ENCODE assay signal across 8 mouse cellular contexts in the genomic region with DNA sequence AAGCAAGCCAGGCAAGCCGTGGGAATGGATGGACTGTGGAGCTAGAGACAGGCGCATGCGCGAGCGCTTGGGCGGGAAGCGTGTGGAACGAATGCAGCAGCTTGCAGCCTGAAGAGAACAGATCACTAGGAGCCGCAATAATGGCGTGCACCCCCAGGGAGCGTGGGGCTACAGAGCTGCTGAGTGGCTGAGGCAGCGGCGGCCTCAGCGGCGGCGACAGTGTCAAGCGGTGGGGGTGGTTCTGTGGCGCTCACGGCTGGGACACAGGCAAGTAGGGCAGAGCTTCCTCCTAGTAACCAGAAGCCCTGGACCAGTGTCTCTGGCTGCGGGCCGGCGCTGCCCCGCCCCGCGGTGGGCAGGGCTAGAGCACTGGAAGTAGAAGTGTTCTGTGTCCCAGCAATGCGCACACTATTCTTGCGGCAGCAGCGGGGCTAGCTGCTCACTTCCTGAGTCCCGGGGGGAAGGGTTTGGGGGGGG. TPM values are rescaled to one million over a fixed set of nuclear protein-coding genes. Genes with fewer than 3 reads are reported as not detected.
A peak's percentile ranks its signal among the peaks of the same experiment; 100 is the strongest.
DNase-seq lines count a peak whose midpoint lies in the region; ATAC-seq and TF ChIP-seq lines count a peak whose summit lies in the region.

No protein-coding gene starts in this region.

- H3K27ac ChIP-seq in hindbrain, postnatal 0 days = peak overlapping the region; percentile 94
- peak overlapping the region; percentile 79; the same call in 1 of the 2 replicates for H3K27ac ChIP-seq in left cerebral cortex, adult 2 months

- H3K27me3 ChIP-seq in hindbrain, postnatal 0 days (ENCODE audit: insufficient read depth, low read length) = no peaks in the 10 kb centered on the region

- H3K4me3 ChIP-seq in hindbrain, postnatal 0 days (ENCODE audit: low read length) = peak overlapping the region; percentile 54
- H3K4me3 ChIP-seq in left cerebral cortex, adult 2 months = peak overlapping the region; percentile 59

- H3K4me2 ChIP-seq in hindbrain, postnatal 0 days (ENCODE audit: low read depth, low read length) = peak overlapping the region; percentile 74

- WGBS in hindbrain, postnatal 0 days = under 1% methylated on average over 29 of the region's 29 CpGs

- peak overlapping the region; percentile 50 for H3K9ac ChIP-seq in hindbrain, postnatal 0 days (replicated peaks; ENCODE audit: low read length)

- peak; percentile 98 for ATAC-seq in hindbrain, postnatal 0 days
- ATAC-seq in megakaryocyte, adult 5-6 weeks (ENCODE audit: poor library complexity, severe bottlenecking) = peak; percentile 99

- intact Hi-C loops in left cerebral cortex, adult 2 months (cut with DNase I) = loop anchor here (5.0 kb wide), 1 partner anchor 42 kb away; the partner anchor contains the start of genes Dcpp1 and Dcpp2

- TF ChIP-seq CTCF in hindbrain, postnatal 0 days (IDR thresholded peaks at IDR 0.05; ENCODE audit: low read depth) = peak; percentile 53
- TF ChIP-seq CTCF in left cerebral cortex, adult 2 months (IDR thresholded peaks at IDR 0.05) = peak; percentile 21

- no peaks in the 10 kb centered on the region for H3K36me3 ChIP-seq in hindbrain, postnatal 0 days (ENCODE audit: insufficient read depth, low read length)

- no peaks in the 10 kb centered on the region for H3K9me3 ChIP-seq in hindbrain, postnatal 0 days (ENCODE audit: low read length)

- peak; percentile 84 for DNase-seq in T-cell, adult 2 months (ENCODE audit: low spot score)
- DNase-seq in cerebellum, postnatal 36 days = peak; percentile 91 to 92
- DNase-seq in gastrocnemius, adult 18-20 months (ENCODE audit: low spot score) = peak; percentile 90
- DNase-seq in hindbrain, postnatal 0 days (ENCODE audit: low spot score) = peak; percentile 94
- peak; percentile 84 to 85 for DNase-seq in left cerebral cortex, adult 2 months (ENCODE audit: extremely low spot score in 1 of 2, low spot score in 2 of 2)
- peak; percentile 88 to 91 for DNase-seq in right cerebral cortex, adult 2 months (ENCODE audit: low spot score in 2 of 2)
- peak; percentile 91 for DNase-seq in urinary bladder, postnatal 14 days (ENCODE audit: low spot score)

- no peaks in the 10 kb centered on the region for H3K4me1 ChIP-seq in hindbrain, postnatal 0 days (ENCODE audit: insufficient read depth, low read length)

RNA-seq across cellular contexts. Expression of gene Dcpp3, which starts 7.3 kb away (rescaled TPM):
- total RNA-seq in gastrocnemius, adult 18-20 months (2021) = not detected
- not detected in 2 replicates for total RNA-seq in hindbrain, postnatal 0 days (2014; rRNA removed)
- polyA plus RNA-seq in hindbrain, postnatal 0 days (2015; fragmentation: Nextera tagmentation; extraction: Ambion mirVana) = not detected in 2 replicates
- total RNA-seq in left cerebral cortex, adult 2 months (2021) = not detected
- not detected in 2 replicates for total RNA-seq in megakaryocyte, adult 5-6 weeks (2015)
- total RNA-seq in megakaryocyte, adult 5-6 weeks (2017) = not detected in 2 replicates

RNA-seq across cellular contexts. Expression of gene Sbp, which starts 16.9 kb away (rescaled TPM):
- total RNA-seq in gastrocnemius, adult 18-20 months (2021) = not detected
- total RNA-seq in hindbrain, postnatal 0 days (2014; rRNA removed) = not detected in 2 replicates
- not detected in 2 replicates for polyA plus RNA-seq in hindbrain, postnatal 0 days (2015; fragmentation: Nextera tagmentation; extraction: Ambion mirVana)
- not detected for total RNA-seq in left cerebral cortex, adult 2 months (2021)
- total RNA-seq in megakaryocyte, adult 5-6 weeks (2015) = not detected in 2 replicates
- not detected in 2 replicates for total RNA-seq in megakaryocyte, adult 5-6 weeks (2017)

RNA-seq across cellular contexts. Expression of gene Sbpl, which starts 30.5 kb away (rescaled TPM):
- not detected for total RNA-seq in gastrocnemius, adult 18-20 months (2021)
- total RNA-seq in hindbrain, postnatal 0 days (2014; rRNA removed) = 1.4 TPM in 1 of 2 replicates, not detected in the other
- not detected in 2 replicates for polyA plus RNA-seq in hindbrain, postnatal 0 days (2015; fragmentation: Nextera tagmentation; extraction: Ambion mirVana)
- total RNA-seq in left cerebral cortex, adult 2 months (2021) = not detected
- not detected in 2 replicates for total RNA-seq in megakaryocyte, adult 5-6 weeks (2015)
- total RNA-seq in megakaryocyte, adult 5-6 weeks (2017) = not detected in 2 replicates

RNA-seq across cellular contexts. Expression of gene Dcpp2, which starts 43.9 kb away (rescaled TPM):
- total RNA-seq in gastrocnemius, adult 18-20 months (2021) = not detected
- not detected in 2 replicates for total RNA-seq in hindbrain, postnatal 0 days (2014; rRNA removed)
- not detected in 2 replicates for polyA plus RNA-seq in hindbrain, postnatal 0 days (2015; fragmentation: Nextera tagmentation; extraction: Ambion mirVana)
- total RNA-seq in left cerebral cortex, adult 2 months (2021) = not detected
- total RNA-seq in megakaryocyte, adult 5-6 weeks (2015) = not detected in 2 replicates
- total RNA-seq in megakaryocyte, adult 5-6 weeks (2017) = not detected in 2 replicates

RNA-seq across cellular contexts. Expression of gene Dcpp1, which starts 43.9 kb away (rescaled TPM):
- not detected for total RNA-seq in gastrocnemius, adult 18-20 months (2021)
- not detected in 2 replicates for total RNA-seq in hindbrain, postnatal 0 days (2014; rRNA removed)
- not detected in 2 replicates for polyA plus RNA-seq in hindbrain, postnatal 0 days (2015; fragmentation: Nextera tagmentation; extraction: Ambion mirVana)
- total RNA-seq in left cerebral cortex, adult 2 months (2021) = not detected
- total RNA-seq in megakaryocyte, adult 5-6 weeks (2015) = not detected in 2 replicates
- not detected in 2 replicates for total RNA-seq in megakaryocyte, adult 5-6 weeks (2017)

Comparison
In these comparisons a context has a peak if more than half of its experiments do, and no peak if none do; other contexts are left out.
1. Peak in every context shown above with its lines: DNase-seq, ATAC-seq, H3K4me3 ChIP-seq and H3K27ac ChIP-seq.